Mouse (Mus musculus): Measurements from ENCODE around the gene Srsf9. TPM values are rescaled to one million over a fixed set of nuclear protein-coding genes. Genes with fewer than 3 reads are reported as not detected.

Gene Srsf9
- polyA plus RNA-seq, 1 experiment from 2014 or later, result 234 TPM

DNA sequence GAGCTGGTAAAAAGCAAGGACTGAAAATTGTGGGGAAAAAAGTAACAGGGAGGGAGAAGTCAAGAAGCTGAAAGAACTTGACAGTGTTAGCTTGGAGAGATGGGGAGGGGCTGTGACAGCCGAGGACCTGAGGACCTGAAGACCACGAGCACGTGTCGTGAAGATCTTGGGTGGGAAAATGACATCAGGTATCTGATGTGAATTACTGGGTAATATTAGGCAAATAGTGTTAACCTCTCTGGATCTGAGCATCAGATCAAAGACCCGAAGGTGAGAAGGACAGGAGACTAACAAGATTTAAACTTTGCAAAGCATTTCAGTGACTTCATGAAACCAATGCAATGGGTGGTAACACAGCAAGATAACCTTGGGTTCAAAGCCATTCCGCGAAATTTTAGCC, 13.0 kb downstream of the Srsf9 start:
- Histone ChIP-seq H3K27me3 (ENCODE audit: insufficient read depth, low read length) (no peaks in the 10 kb centered on the region), H3K4me2 (ENCODE audit: low read length) (peak overlapping the region; percentile 61), H3K9me3 (replicated peaks; ENCODE audit: low read length) (no peaks in the 10 kb centered on the region), H3K36me3 (ENCODE audit: insufficient read depth, low read length) (peaks cover 32% of the 10 kb centered on the region), H3K4me3 (replicated peaks; ENCODE audit: low read depth, low read length) (peak overlapping the region; percentile 83), H3K9ac (ENCODE audit: low read depth, low read length) (peak overlapping the region; percentile 85), H3K27ac (no peak overlapping the region), H3K4me1 (replicated peaks; ENCODE audit: insufficient read depth, low read length) (peaks cover 15% of the 10 kb centered on the region; the same call in 1 of the 2 replicates)
- 17% methylated on average over 7 of the region's 7 CpGs for WGBS
- ATAC-seq (replicated peaks; ENCODE audit: low FRiP score, low read depth) (no peak), DNase-seq (ENCODE audit: low spot score) (no peak)
- no peak for TF ChIP-seq CTCF (IDR thresholded peaks at IDR 0.05; ENCODE audit: low read depth)

DNA sequence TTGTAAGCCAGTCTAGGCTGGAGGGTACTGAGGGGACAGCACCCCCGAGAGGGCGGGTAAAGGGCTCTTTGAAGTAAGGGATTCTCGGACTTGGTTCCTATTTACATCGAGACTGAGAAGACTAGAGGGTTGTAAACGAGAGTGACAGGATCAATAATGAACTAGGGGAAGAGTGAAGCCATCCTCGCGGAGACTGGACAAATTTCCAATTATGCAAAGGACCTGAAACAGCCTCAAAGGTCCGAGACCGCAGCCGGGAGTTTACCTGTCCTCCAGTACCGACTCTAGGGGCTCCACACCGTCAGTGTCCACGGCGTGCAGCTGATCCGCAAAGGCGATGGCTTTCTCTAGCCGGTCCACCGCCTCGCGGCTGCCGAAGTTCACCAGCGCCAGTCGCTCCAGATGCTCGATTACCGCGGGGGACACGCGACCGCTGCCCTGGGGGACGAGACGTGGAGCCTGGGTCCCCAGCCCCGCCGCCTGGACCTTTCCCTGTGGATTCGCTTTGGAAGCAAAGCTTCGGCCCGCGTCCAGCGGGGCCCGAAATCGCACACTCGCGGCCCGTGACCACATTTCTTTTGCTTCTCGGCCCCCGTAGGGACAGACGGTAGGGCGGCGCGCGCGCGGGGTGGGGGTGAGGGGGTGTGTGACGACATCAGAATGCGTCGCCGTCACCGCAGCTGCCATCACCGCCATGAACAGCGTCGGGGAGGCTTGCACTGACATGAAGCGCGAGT, 13.8 kb downstream of the Srsf9 start, which contains the start of the genes Gatc and Triap1:
TSS of gene Gatc (minus strand) at position 602 of the 737 bp plus-strand sequence.
TSS of gene Triap1 (plus strand) at position 649 of the 737 bp plus-strand sequence.
- WGBS, result under 1% methylated on average over 62 of the region's 62 CpGs
- ATAC-seq (replicated peaks; ENCODE audit: low FRiP score, low read depth), result peak; percentile 93

GRCm38 (mm10) chr5:115341314-115342165, 14.6 kb downstream of the Srsf9 start:
- 0 out of 2 replicates have a peak overlapping the region, but pooled peaks have one; percentile 54 for H3K27ac ChIP-seq
- H3K4me3 ChIP-seq (replicated peaks; ENCODE audit: low read depth, low read length), result peak overlapping the region; percentile 83
- no peak for TF ChIP-seq CTCF (IDR thresholded peaks at IDR 0.05; ENCODE audit: low read depth)
- H3K36me3 ChIP-seq (ENCODE audit: insufficient read depth, low read length), result peaks cover 28% of the 10 kb centered on the region; the same call in 1 of the 2 replicates
- H3K27me3 ChIP-seq (ENCODE audit: insufficient read depth, low read length), result no peaks in the 10 kb centered on the region
- H3K9ac ChIP-seq (ENCODE audit: low read depth, low read length), result peak overlapping the region; percentile 85
- WGBS, result 9% methylated on average over 36 of the region's 36 CpGs
- peak; percentile 62 for ATAC-seq (replicated peaks; ENCODE audit: low FRiP score, low read depth)
- DNase-seq (ENCODE audit: low spot score), result no peak
- H3K4me1 ChIP-seq (replicated peaks; ENCODE audit: insufficient read depth, low read length), result peaks cover 15% of the 10 kb centered on the region; the same call in 1 of the 2 replicates
- no peaks in the 10 kb centered on the region for H3K9me3 ChIP-seq (replicated peaks; ENCODE audit: low read length)
- H3K4me2 ChIP-seq (ENCODE audit: low read length), result peak overlapping the region; percentile 61

More for the DNA sequence above, 13.8 kb downstream of the Srsf9 start, which contains the start of the genes Gatc and Triap1:
- Histone ChIP-seq H3K27me3 (ENCODE audit: insufficient read depth, low read length) (no peaks in the 10 kb centered on the region), H3K4me2 (ENCODE audit: low read length) (peak within 1 kb of the TSS; percentile 61), H3K4me1 (replicated peaks; ENCODE audit: insufficient read depth, low read length) (peaks cover 15% of the 10 kb centered on the region; the same call in 1 of the 2 replicates), H3K9me3 (replicated peaks; ENCODE audit: low read length) (no peaks in the 10 kb centered on the region), H3K9ac (ENCODE audit: low read depth, low read length) (peak within 1 kb of the TSS; percentile 85), H3K36me3 (ENCODE audit: insufficient read depth, low read length) (peaks cover 32% of the 10 kb centered on the region; the same call in 1 of the 2 replicates), H3K4me3 (replicated peaks; ENCODE audit: low read depth, low read length) (peak within 1 kb of the TSS; percentile 83), H3K27ac (peak within 1 kb of the TSS; percentile 77)
- peak; percentile 92 for DNase-seq (ENCODE audit: low spot score)
- peak; percentile 25; the same call in 1 of the 2 replicates for TF ChIP-seq CTCF (IDR thresholded peaks at IDR 0.05; ENCODE audit: low read depth)

GRCm38 (mm10) chr5:115347564-115347963, 20.6 kb downstream of the Srsf9 start:
- Histone ChIP-seq H3K9me3 (replicated peaks; ENCODE audit: low read length) (no peaks in the 10 kb centered on the region), H3K4me3 (replicated peaks; ENCODE audit: low read depth, low read length) (peak overlapping the region; percentile 93), H3K27me3 (ENCODE audit: insufficient read depth, low read length) (no peaks in the 10 kb centered on the region), H3K9ac (ENCODE audit: low read depth, low read length) (peak overlapping the region; percentile 91; the same call in 1 of the 2 replicates), H3K27ac (no peak overlapping the region), H3K4me1 (replicated peaks; ENCODE audit: insufficient read depth, low read length) (peaks cover 14% of the 10 kb centered on the region), H3K4me2 (ENCODE audit: low read length) (peak overlapping the region; percentile 93), H3K36me3 (ENCODE audit: insufficient read depth, low read length) (peaks cover 28% of the 10 kb centered on the region; the same call in 1 of the 2 replicates)
- peak; percentile 93 for TF ChIP-seq CTCF (IDR thresholded peaks at IDR 0.05; ENCODE audit: low read depth)
- 2% methylated on average over 5 of the region's 5 CpGs for WGBS
- ATAC-seq (replicated peaks; ENCODE audit: low FRiP score, low read depth) (no peak), DNase-seq (ENCODE audit: low spot score) (peak; percentile 89)

DNA sequence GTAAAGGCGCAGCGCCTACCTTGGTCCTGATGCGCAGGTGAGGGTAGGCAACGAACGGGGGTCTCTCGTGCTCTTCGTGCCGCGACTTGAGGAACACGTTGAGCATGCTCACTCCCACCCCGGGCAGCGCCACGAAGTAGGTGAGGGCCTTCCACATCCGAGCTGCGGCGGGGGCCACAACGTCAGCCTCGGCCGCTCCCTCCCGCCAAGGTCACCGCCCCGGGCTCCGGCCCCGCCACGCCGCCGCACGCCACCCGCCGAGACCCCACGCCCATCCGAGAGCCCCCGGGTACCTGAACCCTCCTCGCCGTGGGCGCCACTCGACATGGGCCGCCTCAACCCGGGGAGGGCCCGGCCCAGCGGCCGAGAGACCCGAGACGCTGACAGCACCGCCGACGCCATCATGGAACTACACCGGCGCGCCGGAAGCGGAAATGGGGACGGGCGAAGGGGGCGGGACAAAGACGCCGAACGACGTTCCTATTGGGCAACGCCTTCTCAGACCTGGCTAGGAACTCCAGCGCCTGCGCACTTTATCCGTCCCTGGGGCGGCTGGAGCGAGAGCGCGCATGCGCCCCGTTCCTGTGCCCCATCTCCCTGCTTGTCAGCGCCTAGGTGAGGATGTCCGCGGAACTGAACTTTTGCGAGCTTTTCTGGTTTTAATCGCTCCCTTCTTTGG, 21.7 kb downstream of the Srsf9 start, which contains the start of gene Cox6a1:
TSS of gene Cox6a1 (minus strand) at position 436 of the 679 bp plus-strand sequence.
- H3K9ac ChIP-seq (ENCODE audit: low read depth, low read length), result peak within 1 kb of the TSS; percentile 91
- ATAC-seq (replicated peaks; ENCODE audit: low FRiP score, low read depth), result peak; percentile 94
- TF ChIP-seq CTCF (IDR thresholded peaks at IDR 0.05; ENCODE audit: low read depth), result peak; percentile 35; the same call in 1 of the 2 replicates
- WGBS, result under 1% methylated on average over 74 of the region's 74 CpGs
- peaks cover 21% of the 10 kb centered on the region; the same call in 1 of the 2 replicates for H3K36me3 ChIP-seq (ENCODE audit: insufficient read depth, low read length)
- peaks cover 14% of the 10 kb centered on the region for H3K4me1 ChIP-seq (replicated peaks; ENCODE audit: insufficient read depth, low read length)
- H3K4me2 ChIP-seq (ENCODE audit: low read length), result peak within 1 kb of the TSS; percentile 93
- no peaks in the 10 kb centered on the region for H3K9me3 ChIP-seq (replicated peaks; ENCODE audit: low read length)
- H3K27me3 ChIP-seq (ENCODE audit: insufficient read depth, low read length), result no peaks in the 10 kb centered on the region
- peak within 1 kb of the TSS; percentile 68 for H3K27ac ChIP-seq
- peak within 1 kb of the TSS; percentile 93 for H3K4me3 ChIP-seq (replicated peaks; ENCODE audit: low read depth, low read length)
- DNase-seq (ENCODE audit: low spot score), result peak; percentile 99

All from kidney, postnatal 0 days (tissue).